ENCODE assay signal across 25 mouse cellular contexts in genomic region chr6:136996336-136996735, GRCm38 (mm10). TPM values are rescaled to one million over a fixed set of nuclear protein-coding genes. Genes with fewer than 3 reads are reported as not detected.
DNase-seq lines count a peak whose midpoint lies in the region; ATAC-seq and TF ChIP-seq lines count a peak whose summit lies in the region.
"Had no signal": no experiment of that assay in that cellular context is flagged by ENCODE, and none has a peak within 500 bp of the region (broad histone marks: within the 10 kb centered on the region; RNA-seq: fewer than 3 reads in every experiment).

No protein-coding gene starts in this region.

- WGBS in kidney, embryonic 16.5 days: 39% methylated on average over 5 of the region's 5 CpGs

- H3K4me1 ChIP-seq in kidney, embryonic 16.5 days (ENCODE audit: insufficient read depth, low read length): peaks cover 8% of the 10 kb centered on the region
- H3K4me1 ChIP-seq in testis, adult 2 months (ENCODE audit: control insufficient read depth, insufficient read depth, low read length): peaks cover 3% of the 10 kb centered on the region; the same call in 1 of the 2 replicates
- H3K4me1 ChIP-seq: hindbrain, embryonic 12.5 days had no signal

- H3K36me3 ChIP-seq in kidney, embryonic 16.5 days (ENCODE audit: insufficient read depth, low read length): no peaks in the 10 kb centered on the region
- H3K36me3 ChIP-seq in testis, adult 2 months (ENCODE audit: control insufficient read depth, insufficient read depth, low read length): no peaks in the 10 kb centered on the region
- H3K36me3 ChIP-seq: embryonic facial prominence, embryonic 12.5 days; embryonic facial prominence, embryonic 15.5 days; forebrain, embryonic 15.5 days; heart, embryonic 10.5 days; heart, embryonic 13.5 days; hindbrain, embryonic 12.5 days; hindbrain, embryonic 15.5 days had no signal

- TF ChIP-seq POLR2A in testis, adult 2 months (IDR thresholded peaks at IDR 0.05; ENCODE audit: control insufficient read depth, low read depth, low read length): no peak

- no peak for ATAC-seq in kidney, embryonic 16.5 days (ENCODE audit: low FRiP score, low TSS enrichment)
- ATAC-seq: CD4-positive, CD25-positive, alpha-beta regulatory T cell, adult 4 months; forebrain, embryonic 15.5 days had no signal

- intact Hi-C loops in heart, postnatal 25 days (cut with DNase I): no loop called here

- peak overlapping the region; percentile 69; the same call in 1 of the 2 replicates for H3K27ac ChIP-seq in kidney, embryonic 16.5 days (ENCODE audit: low read length)
- peak overlapping the region; percentile 60; the same call in 1 of the 2 replicates for H3K27ac ChIP-seq in testis, adult 2 months (ENCODE audit: control insufficient read depth, insufficient read depth, low read depth, low read length)
- H3K27ac ChIP-seq: embryonic facial prominence, embryonic 12.5 days; embryonic facial prominence, embryonic 15.5 days; forebrain, embryonic 15.5 days; heart, adult 2 months; heart, embryonic 10.5 days; heart, embryonic 13.5 days; hindbrain, embryonic 12.5 days; hindbrain, embryonic 15.5 days had no signal

- TF ChIP-seq CTCF in testis, adult 2 months (IDR thresholded peaks at IDR 0.05; ENCODE audit: control insufficient read depth, insufficient read depth, insufficient replicate concordance, low read depth, low read length): no peak

- no peak overlapping the region for H3K4me2 ChIP-seq in kidney, embryonic 16.5 days (replicated peaks; ENCODE audit: low read depth, low read length)
- H3K4me2 ChIP-seq: embryonic facial prominence, embryonic 12.5 days; embryonic facial prominence, embryonic 15.5 days; forebrain, embryonic 15.5 days; heart, embryonic 13.5 days; hindbrain, embryonic 12.5 days; hindbrain, embryonic 15.5 days had no signal

- no peak overlapping the region for H3K9ac ChIP-seq in kidney, embryonic 16.5 days (replicated peaks; ENCODE audit: low read length)
- H3K9ac ChIP-seq: embryonic facial prominence, embryonic 12.5 days; embryonic facial prominence, embryonic 15.5 days; forebrain, embryonic 15.5 days; heart, embryonic 13.5 days; hindbrain, embryonic 12.5 days; hindbrain, embryonic 15.5 days had no signal

- no peak overlapping the region for H3K4me3 ChIP-seq in kidney, embryonic 16.5 days (ENCODE audit: low read length)
- H3K4me3 ChIP-seq in testis, adult 2 months (ENCODE audit: control insufficient read depth, low read depth, low read length): no peak overlapping the region
- H3K4me3 ChIP-seq: embryonic facial prominence, embryonic 12.5 days; embryonic facial prominence, embryonic 15.5 days; forebrain, embryonic 15.5 days; heart, adult 2 months; heart, embryonic 10.5 days; heart, embryonic 13.5 days; hindbrain, embryonic 12.5 days; hindbrain, embryonic 15.5 days had no signal

- no peaks in the 10 kb centered on the region for H3K27me3 ChIP-seq in kidney, embryonic 16.5 days (ENCODE audit: insufficient read depth, low read length)
- H3K27me3 ChIP-seq in testis, adult 2 months (ENCODE audit: control insufficient read depth, insufficient read depth, low read length): no peaks in the 10 kb centered on the region
- H3K27me3 ChIP-seq: embryonic facial prominence, embryonic 12.5 days; embryonic facial prominence, embryonic 15.5 days; forebrain, embryonic 15.5 days; hindbrain, embryonic 12.5 days; hindbrain, embryonic 15.5 days had no signal

- H3K9me3 ChIP-seq in kidney, embryonic 16.5 days (ENCODE audit: low read length): no peaks in the 10 kb centered on the region
- H3K9me3 ChIP-seq: embryonic facial prominence, embryonic 12.5 days; embryonic facial prominence, embryonic 15.5 days; forebrain, embryonic 15.5 days; heart, embryonic 10.5 days; heart, embryonic 13.5 days; hindbrain, embryonic 12.5 days; hindbrain, embryonic 15.5 days had no signal

- DNase-seq in kidney, postnatal 14 days: no peak
- DNase-seq in kidney, postnatal 4 days: peak; percentile 51 to 66
- DNase-seq in kidney, adult 11 months: no peak
- DNase-seq in testis, postnatal 10 days (ENCODE audit: low spot score): no peak
- DNase-seq in heart, postnatal 25 days (ENCODE audit: low spot score): no peak
- DNase-seq: adrenal gland, adult 2 months; adrenal gland, postnatal 14 days; cerebellum, adult 11 months; cerebellum, adult 2 months; cerebellum, adult 9-11 months; cerebellum, postnatal 25 days; gastrocnemius, postnatal 10 days; gastrocnemius, postnatal 36 days; heart, adult 2 months; heart, postnatal 14 days had no signal

RNA-seq across cellular contexts. Expression of gene Arhgdib, which starts 54.6 kb away (rescaled TPM):
- 67.6 and 69.5 TPM in 2 replicates for polyA plus RNA-seq in kidney, embryonic 16.5 days (2015; fragmentation: Nextera tagmentation; extraction: Ambion mirVana)
- polyA plus RNA-seq in testis, adult 2 months (2012; rRNA removed): 5.4 and 5.8 TPM in 2 replicates
- total RNA-seq in heart, postnatal 25 days (2021): 10 to 100 TPM; 26.5 to 27.8 TPM

Comparison
In these comparisons a context has a peak if more than half of its experiments do, and no peak if none do; other contexts are left out.
1. DNase-seq: peak in kidney, postnatal 4 days (2 of 2); none in kidney, postnatal 14 days (single experiment), kidney, adult 11 months (single experiment), testis, postnatal 10 days (single experiment) and heart, postnatal 25 days (single experiment).
2. RNA of gene Arhgdib, which starts 54.6 kb away (polyA plus RNA-seq): 67.6 to 69.5 TPM in kidney, embryonic 16.5 days; 5.4 to 5.8 TPM in testis, adult 2 months; every median in the first group is over 10 times any median in the second.